Mouse (Mus musculus): ENCODE measurements around the gene Cenpf. TPM values are rescaled to one million over a fixed set of nuclear protein-coding genes. Genes with fewer than 3 reads are reported as not detected.

The Cenpf gene
- polyA plus RNA-seq, 1 experiment from 2014 or later = 58.6 TPM

DNA sequence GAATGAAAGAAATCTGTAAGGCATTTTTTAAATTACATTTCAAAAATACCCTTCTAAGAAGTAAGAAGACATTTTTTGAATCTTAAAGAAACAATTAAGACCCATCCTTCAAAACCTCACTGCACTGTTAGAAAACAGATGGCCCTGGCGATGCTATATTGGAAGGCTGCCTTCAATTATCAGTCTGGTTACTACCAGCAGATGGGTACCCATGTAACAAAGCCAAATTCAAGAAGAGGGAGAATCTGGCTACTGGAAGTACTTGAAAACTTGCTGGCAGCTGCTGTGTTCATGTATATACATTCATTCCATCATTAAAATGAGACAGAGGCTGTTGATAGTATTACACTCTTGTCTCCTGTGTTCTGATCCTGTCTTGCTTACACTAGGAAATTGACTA, 24.4 kb downstream of the Cenpf start:
- 87% methylated on average over 1 of the region's 1 CpGs for WGBS (ENCODE audit: insufficient replicate concordance)
- no peaks in the 10 kb centered on the region for H3K9me3 ChIP-seq (replicated peaks)
- no peak for ATAC-seq (ENCODE audit: low read depth)

DNA sequence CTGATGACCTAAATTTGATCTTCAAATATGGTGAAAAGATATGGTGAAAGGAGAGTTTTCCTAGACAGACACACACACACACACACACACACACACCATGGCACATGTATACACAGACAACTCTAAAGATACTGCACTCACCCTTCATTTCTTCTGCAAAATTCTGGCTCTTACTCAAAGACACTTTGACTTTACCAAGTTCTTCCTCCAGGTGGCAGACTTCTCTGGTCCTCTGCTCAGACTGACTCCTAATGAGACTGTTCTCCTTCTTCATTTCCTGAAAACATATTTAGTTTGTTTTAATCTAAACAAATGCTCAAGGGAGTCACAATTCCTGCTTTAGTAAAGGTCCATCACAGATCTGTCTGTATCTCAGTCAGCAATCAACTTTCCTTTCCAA, 26.0 kb downstream of the Cenpf start:
- Histone ChIP-seq H3K4me2 (no peak overlapping the region), H3K27ac (no peak overlapping the region), H3K36me3 (peaks cover 81% of the 10 kb centered on the region), H3K9ac (no peak overlapping the region), H3K4me3 (replicated peaks) (no peak overlapping the region), H3K4me1 (replicated peaks) (no peaks in the 10 kb centered on the region), H3K27me3 (no peaks in the 10 kb centered on the region), H3K9me3 (replicated peaks) (no peaks in the 10 kb centered on the region)
- DNase-seq (no peak), ATAC-seq (ENCODE audit: low read depth) (no peak)

More for the DNA sequence above, 24.4 kb downstream of the Cenpf start:
- H3K36me3 ChIP-seq = peaks cover 79% of the 10 kb centered on the region
- H3K9ac ChIP-seq = no peak overlapping the region
- no peak overlapping the region for H3K27ac ChIP-seq
- DNase-seq = no peak
- H3K4me1 ChIP-seq (replicated peaks) = no peaks in the 10 kb centered on the region
- H3K4me3 ChIP-seq (replicated peaks) = no peak overlapping the region
- no peak overlapping the region for H3K4me2 ChIP-seq
- no peaks in the 10 kb centered on the region for H3K27me3 ChIP-seq

DNA sequence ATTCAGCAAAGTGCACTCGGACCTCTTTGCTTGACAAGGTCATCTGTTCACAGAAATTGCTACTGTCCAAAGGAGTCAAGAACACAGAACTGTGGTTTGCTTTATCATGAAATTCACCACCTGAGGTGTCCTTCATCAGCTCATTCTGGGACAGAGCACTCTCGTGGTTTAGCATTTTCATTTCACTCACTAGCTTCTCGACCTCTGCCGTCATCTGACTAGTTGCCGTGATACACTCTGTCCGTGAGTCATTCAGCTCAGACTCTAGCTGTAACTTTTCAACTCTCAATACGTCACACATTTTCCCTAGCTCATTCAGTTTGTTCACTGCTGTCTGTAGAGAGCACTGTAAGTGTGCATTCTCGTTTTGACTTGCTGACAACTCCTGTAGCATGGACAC, 30.5 kb downstream of the Cenpf start:
- Histone ChIP-seq H3K4me1 (replicated peaks) (no peaks in the 10 kb centered on the region), H3K27ac (no peak overlapping the region), H3K4me3 (replicated peaks) (no peak overlapping the region), H3K36me3 (peaks cover 79% of the 10 kb centered on the region), H3K9me3 (replicated peaks) (no peaks in the 10 kb centered on the region), H3K4me2 (no peak overlapping the region), H3K9ac (no peak overlapping the region), H3K27me3 (no peaks in the 10 kb centered on the region)
- 83% methylated on average over 8 of the region's 8 CpGs for WGBS (ENCODE audit: insufficient replicate concordance)
- no peak for ATAC-seq (ENCODE audit: low read depth)
- no peak for DNase-seq

DNA sequence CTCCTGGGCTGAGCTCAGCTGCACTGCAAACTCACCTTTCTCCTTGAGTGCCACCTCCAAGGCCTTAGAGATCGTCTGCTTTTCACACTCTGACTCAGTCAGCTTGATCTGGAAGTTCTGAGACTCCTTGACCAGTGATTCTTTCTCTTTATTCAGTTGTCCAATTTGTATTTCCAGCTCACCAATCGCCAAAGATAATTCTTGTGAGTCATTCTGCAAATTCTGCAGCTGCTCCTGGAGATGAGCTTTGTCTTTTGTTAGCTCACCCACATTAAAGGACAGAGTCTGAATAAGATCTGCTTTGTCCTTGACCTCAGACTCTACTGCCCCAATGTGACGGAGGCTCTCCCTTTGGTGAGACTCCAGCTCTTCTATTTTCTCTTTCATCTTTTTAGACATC, 34.1 kb downstream of the Cenpf start:
- H3K4me2 ChIP-seq = no peak overlapping the region
- H3K27me3 ChIP-seq = no peaks in the 10 kb centered on the region
- H3K4me1 ChIP-seq (replicated peaks) = no peaks in the 10 kb centered on the region
- no peaks in the 10 kb centered on the region for H3K9me3 ChIP-seq (replicated peaks)
- H3K27ac ChIP-seq = no peak overlapping the region
- 80% methylated on average over 3 of the region's 3 CpGs for WGBS (ENCODE audit: insufficient replicate concordance)
- DNase-seq (no peak), ATAC-seq (ENCODE audit: low read depth) (no peak)
- no peak overlapping the region for H3K4me3 ChIP-seq (replicated peaks)
- H3K9ac ChIP-seq = no peak overlapping the region
- H3K36me3 ChIP-seq = peaks cover 85% of the 10 kb centered on the region

DNA sequence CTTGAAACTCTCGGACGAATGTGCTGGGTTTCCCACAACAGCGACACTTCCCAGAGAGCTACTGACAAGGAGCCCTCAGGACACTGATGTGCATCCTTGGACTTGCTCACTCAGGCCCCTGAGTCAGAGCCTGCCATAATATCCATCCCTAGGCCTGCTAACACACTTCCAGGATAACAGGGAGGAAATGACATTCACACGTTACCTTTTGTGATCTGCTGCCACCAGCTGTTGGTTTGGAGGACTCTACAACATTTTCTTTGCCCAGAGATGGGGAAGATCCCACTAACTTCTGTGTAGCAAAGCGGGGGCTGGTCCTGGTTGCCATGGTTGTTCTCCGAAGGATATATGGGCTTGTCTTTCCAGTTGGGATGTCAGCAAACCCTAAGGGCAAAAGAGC, 41.3 kb downstream of the Cenpf start:
- H3K4me2 ChIP-seq = no peak overlapping the region
- H3K27ac ChIP-seq = no peak overlapping the region
- DNase-seq (no peak), ATAC-seq (ENCODE audit: low read depth) (no peak)
- H3K9ac ChIP-seq = no peak overlapping the region
- H3K4me3 ChIP-seq (replicated peaks) = no peak overlapping the region
- WGBS (ENCODE audit: insufficient replicate concordance) = 91% methylated on average over 6 of the region's 6 CpGs
- no peaks in the 10 kb centered on the region for H3K9me3 ChIP-seq (replicated peaks)
- H3K36me3 ChIP-seq = peaks cover 90% of the 10 kb centered on the region
- no peaks in the 10 kb centered on the region for H3K27me3 ChIP-seq
- H3K4me1 ChIP-seq (replicated peaks) = no peaks in the 10 kb centered on the region

DNA sequence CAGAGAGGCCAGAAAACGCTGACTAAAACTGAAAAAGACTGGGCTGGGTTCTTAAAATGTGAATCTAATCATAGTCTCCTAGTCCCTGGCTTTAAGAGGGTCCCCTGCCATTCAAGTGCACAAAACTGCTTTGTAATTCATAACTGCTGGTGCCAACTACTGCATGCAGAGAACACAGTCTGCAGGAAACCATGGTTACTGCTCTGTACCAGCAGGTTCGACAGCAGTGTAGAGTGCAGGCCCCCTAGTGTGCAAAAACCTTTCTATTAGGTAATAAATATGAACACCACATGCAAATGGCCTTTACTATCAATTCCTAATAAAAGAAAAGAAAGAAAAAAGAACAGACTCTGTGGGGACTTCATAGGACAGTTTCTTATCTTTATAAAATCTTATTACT, 42.5 kb downstream of the Cenpf start:
- no peaks in the 10 kb centered on the region for H3K9me3 ChIP-seq (replicated peaks)
- no peaks in the 10 kb centered on the region for H3K4me1 ChIP-seq (replicated peaks)
- peaks cover 92% of the 10 kb centered on the region for H3K36me3 ChIP-seq
- no peak overlapping the region for H3K27ac ChIP-seq
- DNase-seq (no peak), ATAC-seq (ENCODE audit: low read depth) (no peak)
- no peak overlapping the region for H3K4me2 ChIP-seq
- no peaks in the 10 kb centered on the region for H3K27me3 ChIP-seq
- WGBS (ENCODE audit: insufficient replicate concordance) = 84% methylated on average over 2 of the region's 2 CpGs
- H3K4me3 ChIP-seq (replicated peaks) = no peak overlapping the region
- H3K9ac ChIP-seq = no peak overlapping the region

DNA sequence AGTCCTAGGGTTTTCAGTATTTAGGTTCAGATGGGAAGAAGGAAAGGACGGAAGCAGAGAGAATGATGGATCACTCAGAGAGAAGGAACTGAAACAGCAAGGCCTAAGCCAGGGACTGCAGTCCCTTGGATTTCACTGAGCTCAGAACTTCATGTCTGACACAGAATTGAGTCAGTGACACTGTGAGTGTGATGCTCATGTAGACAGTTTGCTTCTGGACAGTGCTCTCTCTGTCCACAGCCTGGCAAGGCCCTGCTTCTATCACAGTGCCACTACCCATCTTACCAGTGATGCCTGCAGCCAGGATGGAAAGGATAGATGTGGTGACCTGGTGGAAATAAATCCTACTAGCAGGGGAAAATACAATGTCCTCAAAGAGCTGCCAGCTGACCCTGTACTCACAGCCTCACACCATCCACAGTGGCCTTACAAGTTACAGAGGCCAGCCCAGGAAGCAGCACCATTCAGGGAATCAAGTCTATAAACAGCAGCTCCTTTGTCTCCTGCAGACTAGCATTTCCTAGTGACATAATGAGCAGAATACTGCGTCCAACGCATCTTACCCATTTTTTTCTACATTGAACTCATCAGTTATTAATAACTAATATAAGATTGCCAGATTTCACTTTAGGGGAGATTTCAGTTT, 43.1 kb downstream of the Cenpf start:
- H3K27ac ChIP-seq = no peak overlapping the region
- WGBS (ENCODE audit: insufficient replicate concordance) = 93% methylated on average over 3 of the region's 3 CpGs
- H3K4me3 ChIP-seq (replicated peaks) = no peak overlapping the region
- DNase-seq = no peak
- ATAC-seq (ENCODE audit: low read depth) = no peak
- no peaks in the 10 kb centered on the region for H3K27me3 ChIP-seq
- H3K4me2 ChIP-seq = no peak overlapping the region
- H3K9me3 ChIP-seq (replicated peaks) = no peaks in the 10 kb centered on the region
- peaks cover 88% of the 10 kb centered on the region for H3K36me3 ChIP-seq
- no peak overlapping the region for H3K9ac ChIP-seq
- H3K4me1 ChIP-seq (replicated peaks) = no peaks in the 10 kb centered on the region

DNA sequence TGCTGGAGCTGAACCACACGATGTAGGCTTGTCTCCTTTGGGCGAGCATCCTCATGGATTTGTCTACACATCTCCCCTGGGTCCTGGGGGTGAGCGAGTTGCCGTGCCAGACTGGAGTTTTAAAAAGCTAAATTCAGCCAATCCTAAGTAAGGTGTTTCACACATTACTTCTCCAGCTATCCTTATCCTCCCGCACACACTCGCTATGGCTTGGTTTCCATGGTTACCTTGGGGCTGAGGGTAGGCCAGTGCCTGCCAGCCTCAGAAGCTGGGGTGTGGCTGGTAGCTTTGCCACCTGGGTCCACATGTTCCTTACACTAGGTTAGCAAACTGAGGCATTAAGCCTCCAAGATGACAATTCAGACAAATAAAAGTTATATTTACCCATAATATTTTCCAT, 48.3 kb downstream of the Cenpf start:
- WGBS (ENCODE audit: insufficient replicate concordance) = 83% methylated on average over 6 of the region's 6 CpGs
- no peak for ATAC-seq (ENCODE audit: low read depth)
- Histone ChIP-seq H3K27ac (no peak overlapping the region), H3K27me3 (no peaks in the 10 kb centered on the region), H3K4me2 (no peak overlapping the region), H3K4me1 (replicated peaks) (no peaks in the 10 kb centered on the region), H3K4me3 (replicated peaks) (no peak overlapping the region), H3K9me3 (replicated peaks) (no peaks in the 10 kb centered on the region), H3K36me3 (peaks cover 41% of the 10 kb centered on the region), H3K9ac (no peak overlapping the region)
- DNase-seq = no peak

DNA sequence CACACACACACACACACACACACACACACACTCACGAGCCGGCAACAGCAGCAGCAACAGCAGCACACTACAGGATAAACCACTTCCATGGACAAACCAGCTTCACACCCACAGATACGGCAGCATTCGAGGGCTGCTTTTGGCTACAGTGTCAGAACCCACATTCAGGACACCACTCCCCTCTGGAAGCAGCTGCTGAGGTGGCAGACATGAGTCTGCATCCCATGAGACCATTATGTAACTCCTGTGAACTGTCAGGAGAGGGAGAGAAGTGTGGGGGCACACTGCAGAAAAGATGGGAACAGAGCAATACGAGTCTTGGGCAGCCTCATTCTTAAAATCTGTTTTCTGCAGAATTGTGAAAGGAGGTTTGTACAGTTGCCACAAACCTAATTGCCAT, 54.1 kb downstream of the Cenpf start:
- Histone ChIP-seq H3K9me3 (replicated peaks) (no peaks in the 10 kb centered on the region), H3K9ac (no peak overlapping the region), H3K4me1 (replicated peaks) (no peaks in the 10 kb centered on the region), H3K36me3 (no peaks in the 10 kb centered on the region; the same call in 1 of the 2 replicates), H3K4me2 (no peak overlapping the region), H3K4me3 (replicated peaks) (no peak overlapping the region), H3K27me3 (no peaks in the 10 kb centered on the region), H3K27ac (no peak overlapping the region)
- WGBS (ENCODE audit: insufficient replicate concordance) = 62% methylated on average over 5 of the region's 5 CpGs
- ATAC-seq (ENCODE audit: low read depth) (no peak), DNase-seq (no peak)

DNA sequence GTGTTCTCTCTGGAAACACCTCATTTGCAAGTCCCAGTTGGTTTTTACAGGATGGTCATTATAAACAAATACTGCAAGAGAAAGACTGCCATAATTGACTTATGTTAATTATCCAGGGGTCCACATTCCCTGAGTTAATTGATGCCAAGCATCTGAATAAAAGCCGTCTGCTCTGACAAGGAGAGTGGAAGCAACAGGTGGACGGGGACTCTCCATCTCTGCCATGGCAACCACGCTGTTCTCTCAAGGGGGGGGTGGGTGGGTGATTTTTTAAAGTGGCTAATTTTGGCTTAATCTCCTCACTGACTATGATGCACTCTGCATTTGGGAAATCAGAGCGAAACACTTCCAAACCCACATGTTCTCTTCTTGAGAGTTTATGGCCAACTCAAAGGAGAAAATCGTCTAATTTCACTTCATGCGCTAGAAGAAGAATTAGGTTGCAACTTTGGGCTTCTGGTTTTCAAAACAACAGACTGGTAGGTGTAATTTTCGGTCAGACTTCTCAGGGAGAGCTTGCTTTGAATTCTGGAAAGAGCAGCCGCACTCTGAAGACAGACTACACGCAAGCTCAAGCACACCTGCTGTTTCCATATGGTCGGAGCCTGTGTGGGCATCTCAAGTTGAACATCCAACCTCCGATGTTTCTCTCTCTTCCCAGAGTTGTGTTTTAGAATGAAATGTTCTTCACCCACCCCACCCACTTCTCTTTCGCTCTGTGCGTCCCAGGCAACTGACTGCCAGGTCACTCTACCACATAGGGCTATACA, 55.8 kb downstream of the Cenpf start:
- DNase-seq = no peak
- Histone ChIP-seq H3K27ac (no peak overlapping the region), H3K4me1 (replicated peaks) (no peaks in the 10 kb centered on the region), H3K9me3 (replicated peaks) (no peaks in the 10 kb centered on the region), H3K36me3 (no peaks in the 10 kb centered on the region), H3K9ac (no peak overlapping the region), H3K4me2 (no peak overlapping the region), H3K4me3 (replicated peaks) (no peak overlapping the region), H3K27me3 (no peaks in the 10 kb centered on the region)
- ATAC-seq (ENCODE audit: low read depth) = no peak
- 73% methylated on average over 13 of the region's 13 CpGs for WGBS (ENCODE audit: insufficient replicate concordance)

DNA sequence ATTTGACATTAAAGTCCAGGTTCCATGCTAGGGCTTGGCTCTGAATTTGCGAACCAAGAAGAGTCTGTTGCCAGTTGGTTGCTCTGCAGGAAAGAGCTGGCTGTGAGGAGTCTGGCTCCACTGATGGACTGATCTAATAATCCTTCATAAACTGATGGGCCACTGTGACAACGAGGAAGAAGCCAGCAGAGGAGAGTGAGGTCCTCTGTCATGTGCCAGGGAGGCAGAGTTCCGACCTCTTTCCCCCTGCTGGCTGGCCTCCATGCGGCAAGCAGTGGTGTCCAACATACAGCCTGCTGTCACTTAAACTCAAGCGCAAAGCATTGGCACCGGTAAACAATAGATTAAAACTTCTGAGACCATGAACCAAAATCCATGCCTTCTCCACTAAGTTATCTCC, 57.9 kb downstream of the Cenpf start:
- H3K4me2 ChIP-seq = no peak overlapping the region
- ATAC-seq (ENCODE audit: low read depth) (no peak), DNase-seq (no peak)
- no peak overlapping the region for H3K4me3 ChIP-seq (replicated peaks)
- H3K9ac ChIP-seq = no peak overlapping the region
- no peaks in the 10 kb centered on the region for H3K36me3 ChIP-seq
- no peak overlapping the region for H3K27ac ChIP-seq
- no peaks in the 10 kb centered on the region for H3K27me3 ChIP-seq
- H3K9me3 ChIP-seq (replicated peaks) = no peaks in the 10 kb centered on the region
- H3K4me1 ChIP-seq (replicated peaks) = no peaks in the 10 kb centered on the region
- WGBS (ENCODE audit: insufficient replicate concordance) = 58% methylated on average over 6 of the region's 6 CpGs

Data from liver, embryonic 13.5 days (tissue).